Mouse (Mus musculus): ENCODE measurements around the gene Ferd3l.

Ferd3l gene

DNA sequence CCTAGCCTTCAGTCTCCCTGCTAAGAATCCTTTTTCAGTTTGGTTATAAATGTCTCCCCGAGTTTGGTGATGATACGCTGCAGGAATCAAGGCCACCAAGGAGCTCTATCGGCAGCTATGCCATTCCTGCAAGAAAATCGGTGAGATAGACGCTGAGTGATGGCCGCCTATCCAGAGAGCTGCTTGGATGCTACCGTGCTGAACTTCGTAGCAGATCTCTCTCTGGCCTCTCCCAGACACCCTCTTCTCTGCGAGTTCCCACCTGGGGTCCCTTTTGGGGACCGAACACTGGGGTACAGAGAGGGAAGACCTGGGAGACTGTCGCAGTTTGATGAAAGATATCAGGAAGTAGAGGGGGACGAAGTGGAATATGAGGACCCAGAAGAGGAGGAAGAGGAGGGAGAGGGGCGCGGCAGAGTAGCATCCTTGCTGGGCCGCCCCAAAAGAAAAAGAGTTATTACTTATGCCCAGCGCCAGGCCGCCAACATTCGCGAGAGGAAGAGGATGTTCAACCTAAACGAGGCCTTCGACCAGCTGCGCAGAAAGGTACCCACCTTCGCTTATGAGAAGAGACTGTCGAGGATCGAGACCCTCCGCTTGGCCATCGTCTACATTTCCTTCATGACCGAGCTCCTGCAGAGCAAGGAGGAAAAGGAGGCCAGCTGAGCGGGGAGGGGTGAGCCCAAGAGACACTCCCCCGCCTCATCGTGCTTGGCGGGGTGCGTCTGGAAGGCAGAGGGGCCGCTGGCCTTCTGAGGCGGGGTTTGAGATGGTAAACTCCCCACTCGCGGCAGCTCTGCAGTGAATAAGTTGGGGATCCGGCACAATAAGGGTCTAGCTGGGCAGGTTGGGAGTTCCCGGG, at the start of gene Ferd3l:
Gene Ferd3l, plus strand, starts transcription at position 95 of the 862 bp plus-strand sequence.
- no peak for DNase-seq (ENCODE audit: extremely low read depth, low read depth, low spot score)

DNA sequence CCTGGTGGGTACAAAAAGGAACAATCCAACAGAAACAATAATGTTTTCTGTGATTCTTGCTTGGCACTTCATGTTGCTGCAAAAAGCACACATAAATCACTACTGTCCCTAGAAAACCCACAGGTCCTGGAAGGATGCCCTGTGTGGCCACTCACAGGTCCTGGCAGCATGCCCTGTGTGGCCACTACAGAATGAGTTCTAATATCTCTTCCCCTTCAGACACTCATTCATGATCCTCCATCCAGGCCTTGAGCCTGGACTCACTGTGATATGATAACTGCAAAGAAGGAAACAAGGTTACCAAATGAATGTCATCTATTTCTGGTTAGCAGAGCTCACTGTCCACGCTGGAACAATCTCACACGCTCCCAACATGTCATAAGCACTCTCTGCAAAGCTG, 34.3 kb upstream of the Ferd3l start:
- DNase-seq (ENCODE audit: extremely low read depth, low read depth, low spot score) = no peak

DNA sequence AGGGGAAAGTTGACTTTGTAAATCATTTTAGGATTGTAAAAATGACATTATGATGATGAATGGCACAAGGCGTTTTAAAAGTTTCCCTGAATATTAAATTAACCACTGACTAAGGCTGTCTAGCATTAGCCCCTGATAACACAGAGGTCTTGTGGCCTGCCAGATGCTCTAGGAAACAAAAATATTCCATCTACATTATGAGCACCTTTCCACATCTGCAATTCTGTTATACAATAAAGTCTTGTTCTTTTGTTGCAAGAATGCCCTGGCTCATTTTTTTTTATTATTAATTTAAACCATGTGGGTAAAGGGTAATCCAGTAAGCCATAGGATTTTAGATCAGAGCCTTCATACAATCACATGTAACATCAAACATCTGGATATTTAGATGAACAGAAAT, 33.6 kb upstream of the Ferd3l start:
- no peak for DNase-seq (ENCODE audit: extremely low read depth, low read depth, low spot score)

DNA sequence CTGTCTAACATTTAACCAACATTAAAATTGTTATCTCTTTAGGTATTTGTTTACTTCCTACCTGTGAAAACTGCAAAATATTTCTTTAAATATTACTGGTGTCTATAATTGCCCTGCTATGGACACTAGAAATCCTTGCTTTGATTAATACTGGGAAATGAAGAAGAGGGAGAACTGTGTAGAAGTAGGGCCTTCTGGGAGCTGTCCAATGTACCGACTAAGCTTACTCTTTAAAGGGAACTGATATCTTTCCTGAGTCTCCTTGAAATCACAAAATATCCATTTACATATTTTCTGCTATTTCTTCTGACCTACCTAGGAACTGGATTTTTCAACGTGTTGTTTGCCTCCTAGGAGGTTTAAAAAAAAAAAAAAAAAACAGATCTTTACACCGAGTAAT, 1.5 kb upstream of the Ferd3l start:
- no peak for DNase-seq (ENCODE audit: extremely low read depth, low read depth, low spot score)

DNA sequence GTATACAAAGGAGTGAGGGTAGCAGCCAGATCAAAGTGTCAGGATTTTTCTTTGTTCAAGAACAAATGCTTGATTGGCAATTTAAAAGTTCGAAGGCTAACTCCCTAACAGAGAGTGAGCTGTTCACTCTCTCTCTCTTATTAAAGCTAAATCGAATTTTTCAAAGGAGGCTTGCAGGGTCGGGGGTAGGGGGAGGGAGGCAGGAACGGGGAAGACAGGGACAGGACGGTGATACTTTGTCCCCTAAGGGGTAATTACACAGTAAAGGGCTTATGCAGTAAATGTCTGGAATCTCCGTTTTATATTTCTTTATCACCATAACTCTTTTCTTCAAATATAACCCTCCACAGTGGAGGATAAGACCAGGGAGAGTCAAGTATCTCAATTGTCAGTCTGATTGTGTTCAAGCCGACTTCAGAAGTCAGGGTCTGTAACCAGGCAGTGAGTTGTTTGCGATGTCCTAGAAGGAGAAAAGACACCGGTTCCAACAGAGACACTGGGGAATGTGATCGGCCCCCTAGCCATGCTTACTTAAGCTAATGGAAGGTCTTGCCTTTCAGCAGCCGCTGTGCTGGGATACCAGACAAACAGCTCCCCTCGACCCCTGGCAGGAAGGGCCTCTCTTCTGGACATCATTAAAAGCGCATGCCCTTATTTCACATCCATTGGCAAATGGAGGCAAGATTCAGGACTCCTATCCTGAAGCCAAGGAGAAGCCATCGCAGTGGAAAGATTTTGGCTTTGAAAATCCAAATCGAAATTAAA, 709 bp upstream of the Ferd3l start:
- no peak for DNase-seq (ENCODE audit: extremely low read depth, low read depth, low spot score)

DNA sequence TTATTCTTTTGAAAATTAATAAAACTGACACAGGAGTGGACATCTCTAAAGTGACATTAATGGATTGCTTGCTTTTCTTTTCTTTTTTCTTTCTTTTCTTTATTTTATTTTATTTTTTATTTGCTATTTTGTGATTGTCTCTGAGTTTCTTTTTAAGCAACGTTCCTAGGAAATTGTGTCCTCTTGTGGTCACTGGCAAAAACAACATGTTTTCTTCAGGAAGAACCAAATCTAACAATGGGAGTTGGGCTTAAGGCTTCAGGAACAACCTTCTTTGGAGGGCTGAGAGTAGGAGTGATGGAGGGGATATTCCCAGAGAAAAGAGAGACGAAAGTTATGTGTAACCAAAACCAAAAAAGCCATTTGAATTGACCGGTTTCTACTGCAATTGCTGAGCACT, 24.6 kb downstream of the Ferd3l start:
- no peak for DNase-seq (ENCODE audit: extremely low read depth, low read depth, low spot score)

DNA sequence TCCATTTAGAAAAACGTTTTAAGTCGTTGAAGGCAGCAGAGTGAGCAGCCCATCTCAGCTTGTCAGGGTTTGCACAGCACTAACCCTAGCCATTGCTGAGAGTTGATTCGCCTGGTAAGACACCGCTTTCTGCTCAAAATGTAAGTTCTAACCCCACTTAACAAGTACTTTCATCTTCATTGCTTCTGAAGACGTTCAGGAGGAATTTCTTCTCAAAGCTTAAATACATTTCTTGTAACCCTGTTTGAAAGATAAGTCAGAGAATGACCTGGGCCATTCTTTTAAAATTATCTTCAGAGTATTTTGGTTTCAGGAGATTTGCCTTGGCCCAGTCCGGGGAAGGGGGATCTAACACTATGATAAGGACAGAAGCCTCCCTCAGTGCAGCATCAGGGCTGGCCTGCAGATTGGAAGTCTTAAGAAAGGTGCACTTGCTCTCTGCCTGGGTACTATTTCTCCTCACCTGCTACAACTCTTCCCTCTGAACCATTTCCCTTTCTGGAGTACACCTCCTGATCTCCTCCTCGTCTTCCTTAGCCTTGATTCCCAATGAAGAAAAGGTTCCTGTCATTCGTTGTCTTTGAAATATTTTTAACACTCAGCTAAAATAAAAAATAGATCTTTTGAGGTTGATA, 26.8 kb downstream of the Ferd3l start:
- DNase-seq (ENCODE audit: extremely low read depth, low read depth, low spot score) = no peak

DNA sequence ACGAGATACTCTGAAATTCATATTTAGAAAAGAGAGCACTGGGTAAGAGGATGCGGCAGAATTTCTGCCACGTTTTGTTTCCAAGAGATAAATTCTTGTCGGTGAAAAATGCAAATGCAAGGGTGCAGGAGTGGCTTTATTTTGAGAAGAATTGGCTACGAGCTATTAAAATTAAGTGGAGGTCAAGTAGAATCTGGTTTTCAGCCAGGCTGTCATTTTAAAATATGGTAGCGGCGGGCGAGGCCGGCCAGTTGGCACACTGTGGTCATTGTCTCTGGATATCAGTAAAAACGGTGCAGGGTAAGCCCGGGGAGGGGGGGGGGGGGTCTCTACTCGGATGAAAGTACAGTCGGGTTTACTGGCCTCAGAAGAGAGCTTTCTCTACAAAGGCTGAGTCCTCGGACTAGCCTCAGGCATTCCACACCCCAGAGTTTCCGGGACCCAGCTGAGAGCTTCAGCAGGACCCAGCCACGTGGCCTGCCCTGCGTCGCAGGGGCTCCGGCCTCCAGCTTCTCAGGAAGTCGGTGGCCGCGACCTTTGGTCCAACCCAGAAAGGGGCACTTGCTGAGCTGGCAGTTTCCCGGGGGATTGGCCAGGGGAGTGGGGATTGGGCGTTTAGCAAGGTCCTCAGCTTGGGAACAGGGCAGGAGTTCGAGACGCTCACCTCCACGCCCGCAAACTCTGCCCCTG, 27.5 kb downstream of the Ferd3l start:
- no peak for DNase-seq (ENCODE audit: extremely low read depth, low read depth, low spot score)

DNA sequence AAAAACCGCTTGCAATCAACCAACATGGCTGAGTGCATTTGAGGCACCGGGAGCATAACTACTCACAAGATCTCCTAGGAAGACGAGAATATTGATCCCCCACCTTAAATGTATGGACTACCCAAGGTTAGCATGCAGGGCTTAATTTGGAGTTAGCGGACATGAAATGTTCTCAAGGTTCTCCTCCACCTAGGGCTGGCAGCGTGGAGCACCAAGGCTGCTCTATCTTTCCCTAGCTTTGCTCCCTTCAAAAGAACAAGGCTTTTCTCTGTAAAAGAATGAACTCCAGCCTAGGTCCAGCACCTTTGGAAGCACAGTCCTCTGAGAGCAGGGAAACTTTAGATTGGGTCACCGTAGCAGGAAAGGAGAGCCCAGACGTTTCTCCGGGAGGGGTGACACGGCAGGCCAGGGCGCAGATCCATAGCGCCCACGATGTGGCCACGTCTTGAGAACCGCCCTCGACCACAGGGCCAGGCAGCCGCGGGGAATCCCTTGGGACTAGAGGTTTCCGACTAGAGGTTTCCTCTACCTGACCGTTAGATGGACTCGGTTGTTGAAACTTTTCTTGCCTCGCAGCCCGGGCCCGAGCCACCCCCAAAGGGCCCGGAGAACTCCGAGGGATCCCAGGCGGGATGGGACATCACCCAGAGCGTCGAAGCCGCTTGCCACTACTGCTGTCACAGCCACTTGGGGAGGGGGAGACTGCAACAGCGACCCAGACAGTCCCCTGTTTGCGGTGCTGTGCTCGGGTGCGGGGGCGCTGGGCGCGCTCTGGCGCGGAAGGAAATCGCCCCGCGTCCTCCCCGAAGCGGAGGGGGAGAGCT, 28.6 kb downstream of the Ferd3l start:
- DNase-seq (ENCODE audit: extremely low read depth, low read depth, low spot score) = no peak

DNA sequence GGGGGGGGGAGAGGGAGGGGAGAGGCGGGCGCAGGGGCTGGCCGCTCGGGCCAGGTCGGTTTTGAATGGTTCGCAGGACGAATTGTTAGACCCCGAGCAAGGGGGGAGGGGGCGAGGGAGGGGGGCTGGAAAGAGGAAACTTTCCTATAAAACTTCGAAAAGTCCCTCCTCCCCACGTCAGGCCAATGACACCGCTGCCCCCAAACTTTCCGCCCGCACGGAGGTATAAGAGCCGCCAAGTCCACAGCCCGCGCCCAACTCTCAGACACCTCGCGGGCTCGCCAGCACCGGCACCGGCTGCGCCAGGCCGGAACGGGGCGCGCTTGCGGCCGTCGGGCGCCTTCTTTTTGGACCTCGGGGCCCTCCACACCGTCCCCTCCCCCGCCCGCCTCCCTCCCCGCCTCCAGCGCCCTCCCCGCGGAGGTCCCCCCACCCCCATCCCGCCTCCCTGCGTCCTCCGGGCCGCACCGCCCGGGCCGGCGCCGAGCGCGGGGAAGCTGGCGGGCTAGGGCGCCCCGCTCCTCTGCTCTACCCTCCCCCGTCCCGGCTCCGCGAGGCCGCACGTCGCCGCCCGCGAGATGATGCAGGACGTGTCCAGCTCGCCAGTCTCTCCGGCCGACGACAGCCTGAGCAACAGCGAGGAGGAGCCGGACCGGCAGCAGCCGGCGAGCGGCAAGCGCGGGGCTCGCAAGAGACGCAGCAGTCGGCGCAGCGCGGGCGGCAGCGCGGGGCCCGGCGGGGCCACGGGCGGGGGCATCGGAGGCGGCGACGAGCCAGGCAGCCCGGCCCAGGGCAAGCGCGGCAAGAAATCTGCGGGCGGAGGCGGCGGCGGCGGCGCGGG, 29.4 kb downstream of the Ferd3l start, which contains the start of gene Twist1:
Gene Twist1, plus strand, starts transcription at position 272 of the 841 bp plus-strand sequence.
- no peak for DNase-seq (ENCODE audit: extremely low read depth, low read depth, low spot score)

DNA sequence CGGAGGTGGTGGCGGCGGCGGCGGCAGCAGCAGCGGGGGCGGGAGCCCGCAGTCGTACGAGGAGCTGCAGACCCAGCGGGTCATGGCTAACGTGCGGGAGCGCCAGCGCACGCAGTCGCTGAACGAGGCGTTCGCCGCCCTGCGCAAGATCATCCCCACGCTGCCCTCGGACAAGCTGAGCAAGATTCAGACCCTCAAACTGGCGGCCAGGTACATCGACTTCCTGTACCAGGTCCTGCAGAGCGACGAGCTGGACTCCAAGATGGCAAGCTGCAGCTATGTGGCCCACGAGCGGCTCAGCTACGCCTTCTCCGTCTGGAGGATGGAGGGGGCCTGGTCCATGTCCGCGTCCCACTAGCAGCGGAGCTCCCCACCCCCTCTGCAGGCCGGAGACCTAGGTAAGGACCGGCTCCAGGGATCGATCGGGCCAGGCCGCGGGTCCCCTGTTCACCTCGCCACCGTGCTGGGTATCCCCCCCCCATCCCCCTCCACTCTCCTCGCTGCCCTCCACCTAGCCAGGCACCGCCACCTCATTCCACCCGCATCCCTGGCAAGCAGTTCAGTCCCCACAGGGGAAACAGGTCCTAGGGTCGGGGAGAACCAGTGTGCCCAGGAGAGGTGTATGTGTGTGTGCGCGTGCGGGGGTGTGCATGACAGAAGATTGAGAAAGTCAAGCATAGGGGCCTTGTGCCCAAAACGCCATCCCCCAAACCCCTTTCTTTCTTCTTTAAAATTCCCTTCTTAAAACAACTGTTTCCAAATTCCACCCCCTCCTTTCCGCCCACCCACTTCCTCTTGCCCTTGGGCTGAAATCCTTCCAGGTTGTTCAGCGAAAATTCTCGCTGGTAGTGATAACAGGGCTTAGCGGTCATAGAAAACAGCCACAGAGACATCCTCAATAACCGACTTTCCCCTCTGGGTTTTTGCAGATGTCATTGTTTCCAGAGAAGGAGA, 30.3 kb downstream of the Ferd3l start:
- no peak for DNase-seq (ENCODE audit: extremely low read depth, low read depth, low spot score)

DNA sequence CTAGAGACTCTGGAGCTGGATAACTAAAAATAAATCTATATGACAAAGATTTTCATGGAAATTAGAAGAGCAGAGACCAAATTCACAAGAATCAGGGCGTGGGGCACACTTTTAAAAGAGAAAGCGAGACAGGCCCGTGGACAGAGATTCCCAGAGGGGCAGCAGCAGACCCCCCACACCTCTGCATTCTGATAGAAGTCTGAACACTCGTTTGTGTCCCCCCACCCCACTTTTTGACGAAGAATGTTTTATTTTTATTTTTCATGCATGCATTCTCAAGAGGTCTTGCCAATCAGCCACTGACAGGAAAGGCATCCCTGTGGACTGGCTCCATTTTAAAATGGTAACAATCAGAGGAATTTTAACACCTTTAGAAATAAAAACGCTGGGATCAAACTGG, 31.0 kb downstream of the Ferd3l start:
- DNase-seq (ENCODE audit: extremely low read depth, low read depth, low spot score) = no peak

DNA sequence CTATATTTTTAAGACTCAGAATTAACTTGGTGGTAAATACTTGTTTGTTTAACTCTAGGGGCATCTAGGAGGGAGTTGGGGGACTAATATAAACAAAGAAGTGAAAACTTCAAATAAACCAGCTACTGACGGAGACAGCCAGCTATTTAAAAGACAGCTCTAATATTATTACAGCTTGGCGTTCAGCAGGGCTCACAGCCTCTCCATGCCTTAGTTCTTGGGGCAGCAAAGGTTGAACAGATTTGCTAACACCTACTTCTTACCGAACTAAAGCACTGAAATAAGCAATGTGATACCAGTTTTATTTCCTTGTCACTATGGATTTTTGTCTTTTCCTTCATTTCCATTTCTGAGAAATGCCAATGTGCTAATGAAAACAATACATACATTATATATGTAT, 31.6 kb downstream of the Ferd3l start:
- DNase-seq (ENCODE audit: extremely low read depth, low read depth, low spot score) = no peak

DNA sequence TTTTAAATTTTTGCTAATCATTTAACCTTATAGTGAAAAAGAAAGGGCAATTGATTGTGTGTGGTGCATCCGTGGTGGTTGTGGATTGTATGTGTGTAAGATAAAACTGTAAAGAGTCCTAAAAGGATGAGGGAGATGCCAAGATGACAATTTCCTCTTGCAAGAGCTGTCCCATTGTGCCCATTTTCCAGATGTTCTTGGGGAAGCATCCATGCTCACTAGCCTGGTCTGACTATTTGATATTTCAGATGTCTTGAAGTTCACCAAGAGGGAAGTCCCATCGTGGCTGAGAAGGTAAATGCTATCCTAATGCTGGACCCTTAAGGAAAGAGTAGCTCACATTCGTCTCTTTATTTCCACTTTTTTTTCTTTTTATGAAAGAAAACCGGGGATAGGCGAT, 32.8 kb downstream of the Ferd3l start:
- DNase-seq (ENCODE audit: extremely low read depth, low read depth, low spot score) = no peak

DNA sequence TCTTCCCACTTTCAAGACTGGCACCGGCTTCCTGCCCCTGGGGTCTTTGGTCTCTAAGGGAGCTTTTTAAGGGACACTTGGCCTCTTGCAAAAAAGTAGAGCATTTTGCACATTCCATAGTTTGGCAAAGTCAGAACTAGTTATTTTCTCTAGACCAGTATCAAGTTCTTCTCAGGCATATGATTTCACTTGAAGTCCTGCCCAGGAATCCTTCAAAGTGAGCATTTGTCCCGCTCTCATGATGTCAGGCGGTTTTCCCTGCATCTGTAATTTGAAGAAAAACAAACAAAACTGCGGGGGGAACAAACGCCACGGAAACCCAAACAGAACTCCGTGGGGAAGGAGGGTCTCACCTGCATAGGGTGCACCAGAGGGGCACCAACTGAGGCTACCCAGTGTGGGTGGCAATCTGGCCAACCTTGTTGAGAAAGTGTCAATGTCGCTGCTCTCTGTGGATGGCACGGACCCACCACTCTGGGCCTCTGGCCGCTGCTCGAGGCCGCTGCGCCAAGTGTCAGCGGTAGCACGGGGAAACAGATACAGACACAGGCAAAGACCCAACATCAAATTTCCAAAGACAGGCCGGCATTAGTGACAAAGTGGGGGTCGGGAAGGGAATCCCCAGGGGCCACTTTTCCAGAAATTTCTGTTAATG, 34.0 kb downstream of the Ferd3l start:
- DNase-seq (ENCODE audit: extremely low read depth, low read depth, low spot score) = no peak

DNA sequence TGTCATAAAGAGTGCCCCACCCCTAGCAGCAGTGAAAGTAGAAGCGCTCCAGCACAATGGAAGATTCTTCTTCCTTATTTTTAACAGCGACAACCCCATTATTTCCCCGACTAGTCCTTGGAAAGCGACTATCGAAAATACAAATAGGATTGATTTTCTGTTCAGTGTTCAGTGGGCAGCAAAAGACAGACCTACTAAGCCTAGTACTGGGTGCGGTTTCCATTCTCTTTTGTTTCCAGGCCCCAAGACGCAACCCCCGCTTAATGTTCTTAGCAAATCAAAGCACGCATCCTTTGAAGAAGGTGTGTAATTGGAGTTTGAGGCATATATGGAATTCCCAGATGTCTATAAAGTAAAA, 34.5 kb downstream of the Ferd3l start:
- no peak for DNase-seq (ENCODE audit: extremely low read depth, low read depth, low spot score)

DNA sequence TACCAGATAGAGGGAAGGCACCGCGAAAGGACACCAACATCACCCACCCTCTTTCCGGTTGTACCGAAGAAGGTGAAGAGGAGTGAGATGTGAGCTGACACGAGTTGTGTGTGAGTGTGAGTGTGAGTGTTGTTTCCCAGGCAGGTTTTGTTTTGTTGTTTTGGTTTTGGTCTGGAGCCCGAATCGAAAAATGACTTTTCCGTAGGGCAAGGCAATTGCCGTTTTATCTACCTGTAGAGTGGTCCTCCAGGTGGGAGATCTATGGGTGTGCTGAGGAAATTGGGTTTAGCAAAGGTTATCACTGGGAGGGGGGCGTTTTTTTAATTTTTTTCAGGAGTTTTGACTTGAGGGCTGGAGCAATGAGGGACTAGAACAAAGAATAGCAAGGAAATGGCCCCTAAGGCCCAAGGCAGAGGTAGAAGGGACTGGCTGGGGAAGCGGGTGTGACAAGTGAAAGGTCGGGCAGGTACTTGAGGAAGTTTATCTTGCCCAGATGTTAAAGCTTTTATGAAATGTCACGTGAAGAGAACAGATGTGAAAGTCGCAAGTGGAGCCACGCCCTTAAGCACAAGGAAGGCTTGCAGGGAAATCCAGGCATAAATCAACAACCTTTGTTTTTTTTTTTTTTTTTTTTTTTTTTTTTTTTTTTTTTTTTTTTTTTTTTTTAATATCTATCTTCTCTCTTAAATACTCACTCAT, 35.6 kb downstream of the Ferd3l start:
- DNase-seq (ENCODE audit: extremely low read depth, low read depth, low spot score) = no peak

Data from fat pad, adult 2 months (tissue).